Mouse (Mus musculus) hindbrain, embryonic 11.5 days (tissue): ENCODE data around the gene Paqr6. TPM values are rescaled to one million over a fixed set of nuclear protein-coding genes. Genes with fewer than 3 reads are reported as not detected.

Source experiments
- ATAC-seq: fragments of 200-750 bp; cut with Nextera tagmentation; 2 replicates; pipeline ENCODE4 v1.8.0; 2017; ENCODE audit warnings: mild to moderate bottlenecking, moderate TSS enrichment, moderate library complexity; ENCODE audit not compliant: low FRiP score
- DNase-seq: peaks from one replicate; pipeline ENCODE4 v3.0.0-alpha.2; 2015; ENCODE audit warnings: low spot score
- H3K27ac ChIP-seq: fragments of 300-500 bp; sonication (generic); 2 replicates; pipeline ENCODE4 v1.5.1; 2014; ENCODE audit warnings: mild to moderate bottlenecking, low read depth, low read length
- H3K27me3 ChIP-seq: fragments of 300-500 bp; sonication (generic); 2 replicates; pipeline ENCODE4 v1.6.1; 2014; ENCODE audit warnings: mild to moderate bottlenecking, low read length, moderate library complexity, mixed read lengths; ENCODE audit not compliant: control insufficient read depth, insufficient read depth
- H3K36me3 ChIP-seq: fragments of 300-500 bp; sonication (generic); 2 replicates; pipeline ENCODE4 v1.6.1; 2014; ENCODE audit warnings: mild to moderate bottlenecking, low read length, moderate library complexity, mixed read lengths; ENCODE audit not compliant: control insufficient read depth, insufficient read depth
- H3K4me1 ChIP-seq: fragments of 300-500 bp; sonication (generic); replicated peaks from 2 replicates; pipeline ENCODE4 v1.6.1; 2014; ENCODE audit warnings: low read length, mixed read lengths; ENCODE audit not compliant: control insufficient read depth, insufficient read depth
- H3K4me2 ChIP-seq: fragments of 300-500 bp; sonication (generic); replicated peaks from 2 replicates; pipeline ENCODE4 v1.6.1; 2014; ENCODE audit warnings: mild to moderate bottlenecking, low read depth, low read length
- H3K4me3 ChIP-seq: fragments of 300-500 bp; sonication (generic); 2 replicates; pipeline ENCODE4 v1.5.1; 2014; ENCODE audit warnings: low read depth, low read length
- H3K9ac ChIP-seq: fragments of 300-500 bp; sonication (generic); 2 replicates; pipeline ENCODE4 v1.6.1; 2014; ENCODE audit warnings: low read depth, low read length
- H3K9me3 ChIP-seq: fragments of 300-500 bp; sonication (generic); 2 replicates; pipeline ENCODE4 v1.6.1; 2016; ENCODE audit warnings: low read length; ENCODE audit not compliant: control insufficient read depth
- WGBS: fragments of 180-500 bp; shearing (Covaris S2); extraction: QIAGEN DNeasy Blood & Tissue Kit; methylation state at CpG from one replicate; pipeline ENCODE4 v1.1.7; 2014; 5-methylcytosine and 5-hydroxymethylcytosine counted together
- polyA plus RNA-seq: library from polyadenylated mRNA; unstranded; fragments of >200 nt; fragmentation: Nextera tagmentation; extraction: Ambion mirVana; gene quantifications from 2 replicates; pipeline ENCODE4 v1.2.1, GENCODE M21; 2014

The Paqr6 gene
- polyA plus RNA-seq, 1 experiment from 2014 or later: 1.3 TPM

DNA sequence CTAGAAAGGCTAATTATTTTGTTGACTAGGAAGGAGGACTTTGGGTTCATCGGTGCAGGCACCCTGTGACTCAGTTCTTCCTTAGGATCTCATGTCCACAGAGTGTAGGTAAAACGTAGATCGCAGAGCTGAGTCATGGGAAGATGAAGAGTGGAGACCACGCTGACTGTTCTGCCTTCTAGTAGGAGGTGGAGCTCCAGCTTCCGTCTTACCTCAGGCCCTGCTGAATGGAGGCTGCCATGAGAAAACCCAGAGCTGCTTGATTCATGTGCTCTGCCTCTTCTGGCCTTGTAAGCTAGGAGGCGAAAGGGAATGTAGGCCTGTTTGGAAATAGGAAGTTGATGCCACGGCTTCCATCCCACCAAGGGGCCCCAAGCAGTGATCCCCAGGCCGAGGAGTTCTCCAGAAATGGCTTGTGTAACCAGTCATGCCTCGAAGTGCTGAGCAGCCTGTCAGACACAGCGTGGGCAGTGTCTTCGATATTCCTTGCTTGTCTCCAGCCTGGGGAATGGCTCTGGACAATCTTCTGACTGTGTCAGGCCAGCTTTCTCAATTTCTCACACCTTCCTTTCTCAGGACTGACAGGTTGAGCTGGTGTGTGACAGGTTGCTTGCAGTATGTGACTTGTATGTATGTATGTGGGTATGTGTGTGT is 26.9 kb upstream of the Paqr6 start:
- WGBS: 90% methylated on average over 11 of the region's 11 CpGs
- DNase-seq: no peak
- Histone ChIP-seq H3K27ac (no peak overlapping the region), H3K4me2 (no peak overlapping the region), H3K4me1 (peaks cover 8% of the 10 kb centered on the region; the same call in 1 of the 2 replicates), H3K9me3 (no peaks in the 10 kb centered on the region), H3K4me3 (0 out of 2 replicates have a peak overlapping the region, but pooled peaks have one; percentile 3), H3K9ac (no peak overlapping the region), H3K27me3 (no peaks in the 10 kb centered on the region), H3K36me3 (peaks cover 3% of the 10 kb centered on the region)
- ATAC-seq: no peak

DNA sequence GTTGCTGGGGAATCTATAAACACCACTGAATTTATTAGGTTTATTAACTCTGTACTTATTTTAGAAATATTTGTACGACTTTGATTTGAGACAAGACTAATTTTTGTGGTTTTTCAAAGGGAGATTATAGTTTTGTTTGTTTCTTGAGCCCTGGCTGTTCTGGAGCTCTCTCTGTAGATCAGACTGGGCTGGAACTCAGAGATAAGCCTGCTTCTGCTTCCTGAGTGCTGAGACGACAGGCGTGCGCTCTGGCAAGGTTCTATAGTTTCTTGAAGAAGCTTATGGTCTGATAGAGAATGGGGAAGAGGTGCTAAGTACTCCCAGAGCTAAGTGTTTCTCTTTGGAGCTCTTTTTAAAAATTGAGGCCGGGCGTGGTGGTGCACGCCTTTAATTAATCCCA is 26.1 kb upstream of the Paqr6 start:
- WGBS: 97% methylated on average over 7 of the region's 7 CpGs
- no peak overlapping the region for H3K9ac ChIP-seq
- no peaks in the 10 kb centered on the region for H3K27me3 ChIP-seq
- no peak overlapping the region for H3K4me2 ChIP-seq
- H3K27ac ChIP-seq: no peak overlapping the region
- ATAC-seq: no peak
- no peak for DNase-seq
- no peak overlapping the region for H3K4me3 ChIP-seq
- peaks cover 8% of the 10 kb centered on the region for H3K36me3 ChIP-seq
- no peaks in the 10 kb centered on the region for H3K9me3 ChIP-seq
- peaks cover 8% of the 10 kb centered on the region; the same call in 1 of the 2 replicates for H3K4me1 ChIP-seq

DNA sequence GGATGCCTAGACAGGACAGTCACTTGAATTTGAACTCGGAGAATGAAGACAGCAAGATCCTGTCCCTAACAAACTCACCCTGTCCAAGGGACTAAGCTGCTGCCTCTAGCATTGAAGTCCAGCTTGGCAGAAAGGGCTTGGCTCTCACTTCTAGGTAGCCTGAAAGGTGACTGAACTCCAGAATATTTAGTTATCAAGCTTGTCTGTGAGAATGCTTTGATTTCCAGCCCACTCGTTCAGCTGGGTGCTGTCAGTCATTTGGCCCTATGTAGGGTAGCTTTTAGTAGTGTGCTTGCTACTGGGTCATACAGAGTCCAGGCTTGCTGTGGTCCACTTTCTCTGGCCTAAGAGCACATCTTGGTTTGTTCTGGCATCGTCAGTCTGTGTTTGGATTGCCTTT is 25.4 kb upstream of the Paqr6 start:
- H3K27me3 ChIP-seq: no peaks in the 10 kb centered on the region
- no peaks in the 10 kb centered on the region for H3K9me3 ChIP-seq
- no peak overlapping the region for H3K4me3 ChIP-seq
- 0 out of 2 replicates have a peak overlapping the region, but pooled peaks have one; percentile 19 for H3K9ac ChIP-seq
- no peak for ATAC-seq
- no peak overlapping the region for H3K4me2 ChIP-seq
- WGBS: 84% methylated on average over 3 of the region's 3 CpGs
- H3K4me1 ChIP-seq: peaks cover 8% of the 10 kb centered on the region; the same call in 1 of the 2 replicates
- no peak for DNase-seq
- peaks cover 8% of the 10 kb centered on the region for H3K36me3 ChIP-seq
- no peak overlapping the region for H3K27ac ChIP-seq

DNA sequence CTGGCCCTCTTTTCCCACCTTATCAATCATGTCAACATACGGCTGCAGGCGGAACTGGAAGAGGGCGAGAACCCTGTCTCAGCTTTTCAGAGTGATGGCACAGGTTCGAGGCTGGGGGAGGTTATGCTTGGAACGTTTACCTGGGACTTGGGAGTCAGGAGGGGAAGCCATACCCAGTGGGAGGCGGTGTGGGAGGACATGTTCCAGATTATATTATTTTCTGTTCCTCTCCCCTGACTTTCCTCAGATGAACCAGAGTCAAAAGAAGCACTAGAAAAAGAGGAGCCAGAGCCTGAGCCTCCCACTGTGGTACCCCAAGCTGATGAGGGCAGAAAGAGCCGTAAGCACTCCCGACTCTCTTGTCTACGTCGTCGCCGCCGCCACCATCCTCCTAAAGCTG is 13.7 kb upstream of the Paqr6 start:
- Histone ChIP-seq H3K9me3 (no peaks in the 10 kb centered on the region), H3K36me3 (peaks cover 45% of the 10 kb centered on the region), H3K4me1 (no peaks in the 10 kb centered on the region), H3K27ac (no peak overlapping the region), H3K27me3 (no peaks in the 10 kb centered on the region), H3K9ac (no peak overlapping the region), H3K4me2 (no peak overlapping the region), H3K4me3 (no peak overlapping the region)
- ATAC-seq (no peak), DNase-seq (no peak)
- WGBS: 95% methylated on average over 13 of the region's 13 CpGs

DNA sequence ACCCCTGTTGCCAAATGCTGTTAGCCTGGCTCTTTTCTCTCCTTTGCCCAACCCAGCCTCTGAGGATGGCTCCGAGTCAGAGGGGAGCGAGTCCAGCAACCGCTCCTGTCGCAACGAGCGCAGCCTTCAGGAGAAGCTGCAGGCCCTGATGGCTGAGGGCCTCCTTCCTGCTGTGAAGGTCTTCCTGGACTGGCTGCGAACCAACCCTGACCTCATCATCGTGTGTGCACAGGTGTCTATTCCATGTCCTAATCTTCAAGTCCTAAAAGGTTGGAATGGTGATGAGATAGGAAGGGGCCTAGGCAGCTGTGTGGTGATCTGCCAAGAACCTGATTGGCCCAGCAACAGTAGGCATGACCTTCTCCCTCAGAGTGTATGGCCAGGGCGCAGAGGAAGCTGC is 11.5 kb upstream of the Paqr6 start:
- WGBS: 97% methylated on average over 9 of the region's 9 CpGs
- Histone ChIP-seq H3K9me3 (no peaks in the 10 kb centered on the region), H3K27me3 (no peaks in the 10 kb centered on the region), H3K4me3 (no peak overlapping the region), H3K36me3 (peaks cover 36% of the 10 kb centered on the region), H3K27ac (no peak overlapping the region), H3K9ac (no peak overlapping the region), H3K4me2 (no peak overlapping the region), H3K4me1 (no peaks in the 10 kb centered on the region)
- ATAC-seq (no peak), DNase-seq (no peak)

DNA sequence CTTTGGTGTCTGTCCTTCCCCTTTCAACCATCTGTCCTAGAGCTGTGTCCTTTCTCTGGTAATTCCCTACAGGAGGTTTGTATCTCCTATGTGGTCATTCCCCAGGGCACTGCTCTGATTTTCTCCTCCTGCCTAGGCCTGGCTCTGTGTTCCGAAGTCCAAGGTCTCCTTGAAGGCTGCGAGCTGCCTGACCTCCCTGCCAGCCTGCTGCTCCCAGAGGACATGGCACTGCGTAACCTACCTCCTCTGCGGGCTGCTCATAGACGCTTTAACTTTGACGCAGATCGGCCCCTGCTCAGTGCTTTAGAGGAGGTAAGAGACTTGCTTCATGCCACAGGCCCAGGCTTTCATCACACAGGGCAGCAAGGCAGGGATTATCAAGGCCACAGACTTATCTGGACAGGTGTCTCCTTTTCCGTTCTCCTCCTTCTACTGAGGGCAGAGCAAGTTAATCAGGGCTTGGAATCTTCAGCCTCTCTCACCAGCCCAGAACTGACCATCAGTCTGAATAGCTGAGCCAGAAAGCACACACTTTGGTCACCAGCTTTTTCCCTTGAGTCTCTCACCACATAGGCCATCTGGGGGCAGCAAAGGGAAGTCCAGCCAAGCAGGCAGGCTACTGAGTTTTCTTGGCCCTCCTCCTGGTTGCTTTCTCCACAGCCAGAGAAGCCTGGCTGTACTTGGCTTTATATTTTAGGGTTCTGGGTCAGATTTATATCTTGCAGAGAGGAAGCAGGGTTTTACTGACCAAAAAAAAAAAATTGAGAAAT is 9.8 kb upstream of the Paqr6 start:
- DNase-seq (no peak), ATAC-seq (no peak)
- H3K27me3 ChIP-seq: no peaks in the 10 kb centered on the region
- no peak overlapping the region for H3K4me3 ChIP-seq
- no peaks in the 10 kb centered on the region for H3K4me1 ChIP-seq
- WGBS: 96% methylated on average over 8 of the region's 8 CpGs
- peaks cover 30% of the 10 kb centered on the region for H3K36me3 ChIP-seq
- no peak overlapping the region for H3K4me2 ChIP-seq
- no peak overlapping the region for H3K27ac ChIP-seq
- no peak overlapping the region for H3K9ac ChIP-seq
- H3K9me3 ChIP-seq: no peaks in the 10 kb centered on the region

DNA sequence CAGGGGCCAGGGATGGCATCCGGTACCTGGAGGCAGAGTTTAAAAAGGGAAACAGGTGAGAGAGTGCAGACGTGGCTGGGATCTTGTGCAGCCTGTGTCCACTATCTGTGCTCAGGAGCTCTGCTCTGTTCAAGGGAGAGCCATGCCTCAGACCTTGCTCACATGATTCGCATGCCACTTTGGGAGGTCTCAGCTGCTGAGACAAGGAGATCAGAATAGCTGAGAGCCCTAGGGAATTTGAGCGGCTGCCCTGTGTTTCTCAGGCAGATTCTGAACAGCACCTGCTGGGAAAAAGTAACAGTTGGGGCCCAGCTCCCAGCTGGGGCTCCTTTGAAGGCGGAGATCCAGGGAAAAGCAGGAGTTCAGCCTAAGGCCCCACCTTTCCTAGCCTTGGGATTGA is 4.8 kb upstream of the Paqr6 start:
- no peak overlapping the region for H3K4me2 ChIP-seq
- 69% methylated on average over 5 of the region's 5 CpGs for WGBS
- peak overlapping the region; percentile 48 for H3K27ac ChIP-seq
- DNase-seq (no peak), ATAC-seq (peak; percentile 59; the same call in 1 of the 2 replicates)
- H3K27me3 ChIP-seq: no peaks in the 10 kb centered on the region
- H3K4me3 ChIP-seq: no peak overlapping the region
- H3K4me1 ChIP-seq: no peaks in the 10 kb centered on the region; the same call in 1 of the 2 replicates
- no peaks in the 10 kb centered on the region for H3K9me3 ChIP-seq
- H3K9ac ChIP-seq: no peak overlapping the region
- peaks cover 12% of the 10 kb centered on the region for H3K36me3 ChIP-seq

DNA sequence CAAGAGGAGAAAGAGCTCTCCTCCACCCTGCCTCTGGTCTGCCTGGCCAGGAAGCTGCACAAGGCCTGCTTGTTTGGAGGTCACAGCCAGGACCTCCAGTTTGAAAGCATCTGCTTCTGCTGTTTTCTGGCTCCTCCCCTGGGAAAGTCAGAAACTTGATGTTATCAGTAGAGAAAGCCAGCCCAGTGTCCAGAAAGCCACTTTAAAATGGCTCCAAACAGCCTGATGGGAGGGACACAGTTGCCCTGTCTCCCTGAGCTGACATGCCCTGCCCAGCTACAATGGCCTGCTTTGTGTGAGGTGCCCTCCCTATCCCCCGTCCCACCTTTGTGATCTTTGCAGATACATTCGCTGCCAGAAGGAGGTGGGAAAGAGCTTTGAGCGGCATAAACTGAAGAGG is 4.4 kb upstream of the Paqr6 start:
- no peaks in the 10 kb centered on the region; the same call in 1 of the 2 replicates for H3K4me1 ChIP-seq
- no peaks in the 10 kb centered on the region for H3K9me3 ChIP-seq
- ATAC-seq: peak; percentile 36; the same call in 1 of the 2 replicates
- 85% methylated on average over 3 of the region's 3 CpGs for WGBS
- no peak for DNase-seq
- peak overlapping the region; percentile 48 for H3K27ac ChIP-seq
- H3K36me3 ChIP-seq: peaks cover 12% of the 10 kb centered on the region
- no peaks in the 10 kb centered on the region for H3K27me3 ChIP-seq
- H3K4me2 ChIP-seq: no peak overlapping the region
- no peak overlapping the region for H3K4me3 ChIP-seq
- H3K9ac ChIP-seq: no peak overlapping the region

DNA sequence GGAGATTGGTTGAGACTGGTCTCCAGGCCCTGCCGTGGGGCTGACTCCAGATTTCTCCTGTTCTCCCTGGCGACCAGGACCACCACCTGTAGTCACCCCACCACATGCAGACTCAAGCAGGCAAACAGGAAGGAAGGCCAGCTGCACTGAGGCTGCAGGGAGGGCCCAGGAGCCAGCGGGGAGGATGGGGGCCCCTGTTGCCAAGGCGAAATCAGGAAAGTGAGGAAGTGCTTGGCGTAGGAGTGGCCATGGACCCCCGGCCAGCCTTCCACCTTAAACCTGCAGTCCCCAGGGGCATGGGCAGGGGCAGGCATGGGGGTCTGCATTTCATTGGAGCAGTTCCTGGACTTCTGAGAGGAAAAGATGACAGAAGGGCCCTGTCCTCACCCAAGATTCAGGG is 3.3 kb upstream of the Paqr6 start:
- peaks cover 9% of the 10 kb centered on the region for H3K36me3 ChIP-seq
- no peak overlapping the region for H3K4me3 ChIP-seq

More for the DNA sequence above, 3.3 kb upstream of the Paqr6 start:
- no peak for ATAC-seq
- WGBS: 83% methylated on average over 5 of the region's 6 CpGs
- DNase-seq: no peak
- peaks cover 8% of the 10 kb centered on the region for H3K27me3 ChIP-seq
- no peak overlapping the region for H3K27ac ChIP-seq
- H3K9ac ChIP-seq: no peak overlapping the region
- no peak overlapping the region for H3K4me2 ChIP-seq
- no peaks in the 10 kb centered on the region for H3K9me3 ChIP-seq
- no peaks in the 10 kb centered on the region; the same call in 1 of the 2 replicates for H3K4me1 ChIP-seq
